Mouse (Mus musculus): Measurements from ENCODE around the gene Sipa1. TPM values are rescaled to one million over a fixed set of nuclear protein-coding genes. Genes with fewer than 3 reads are reported as not detected.

Gene Sipa1
- polyA plus RNA-seq, 1 experiment from 2014 or later: 11.5 TPM

DNA sequence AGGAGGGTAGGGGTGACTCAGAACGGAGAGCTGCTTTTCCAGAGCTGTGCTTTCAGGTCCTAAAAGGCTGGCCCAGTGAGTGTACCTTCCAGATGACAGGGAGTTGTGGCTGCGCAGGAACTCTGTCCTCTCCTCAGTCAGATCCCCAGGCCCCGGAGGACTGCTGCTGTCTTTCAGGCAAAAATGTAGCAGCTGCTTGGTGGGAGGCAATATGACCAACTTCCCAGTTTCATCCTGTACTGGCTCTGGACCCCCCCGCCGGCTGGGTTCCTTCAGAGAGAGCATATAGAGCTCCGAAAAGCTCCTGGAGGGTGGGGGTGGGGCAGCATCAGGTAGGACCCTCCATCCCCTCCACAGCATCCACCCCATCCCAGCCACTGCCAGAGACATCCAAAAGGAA lies 10.9 kb downstream of the Sipa1 start:
- peaks cover 23% of the 10 kb centered on the region for H3K4me1 ChIP-seq (ENCODE audit: control insufficient read depth, insufficient read depth, low read length)
- no peak overlapping the region for H3K4me2 ChIP-seq (ENCODE audit: low read length)
- peaks cover 14% of the 10 kb centered on the region for H3K36me3 ChIP-seq (ENCODE audit: control insufficient read depth, insufficient read depth, low read length)
- no peak overlapping the region for H3K4me3 ChIP-seq (replicated peaks; ENCODE audit: low read depth, low read length)
- H3K9me3 ChIP-seq (ENCODE audit: control insufficient read depth, low read length): no peaks in the 10 kb centered on the region
- no peak overlapping the region for H3K27ac ChIP-seq (replicated peaks; ENCODE audit: low read depth, low read length)
- ATAC-seq (ENCODE audit: low FRiP score, low TSS enrichment) (no peak), DNase-seq (no peak)
- H3K9ac ChIP-seq (replicated peaks; ENCODE audit: low read length): no peak overlapping the region; the same call in 1 of the 2 replicates
- WGBS: 76% methylated on average over 6 of the region's 6 CpGs
- H3K27me3 ChIP-seq (ENCODE audit: control insufficient read depth, insufficient read depth, low read length): peaks cover 28% of the 10 kb centered on the region

DNA sequence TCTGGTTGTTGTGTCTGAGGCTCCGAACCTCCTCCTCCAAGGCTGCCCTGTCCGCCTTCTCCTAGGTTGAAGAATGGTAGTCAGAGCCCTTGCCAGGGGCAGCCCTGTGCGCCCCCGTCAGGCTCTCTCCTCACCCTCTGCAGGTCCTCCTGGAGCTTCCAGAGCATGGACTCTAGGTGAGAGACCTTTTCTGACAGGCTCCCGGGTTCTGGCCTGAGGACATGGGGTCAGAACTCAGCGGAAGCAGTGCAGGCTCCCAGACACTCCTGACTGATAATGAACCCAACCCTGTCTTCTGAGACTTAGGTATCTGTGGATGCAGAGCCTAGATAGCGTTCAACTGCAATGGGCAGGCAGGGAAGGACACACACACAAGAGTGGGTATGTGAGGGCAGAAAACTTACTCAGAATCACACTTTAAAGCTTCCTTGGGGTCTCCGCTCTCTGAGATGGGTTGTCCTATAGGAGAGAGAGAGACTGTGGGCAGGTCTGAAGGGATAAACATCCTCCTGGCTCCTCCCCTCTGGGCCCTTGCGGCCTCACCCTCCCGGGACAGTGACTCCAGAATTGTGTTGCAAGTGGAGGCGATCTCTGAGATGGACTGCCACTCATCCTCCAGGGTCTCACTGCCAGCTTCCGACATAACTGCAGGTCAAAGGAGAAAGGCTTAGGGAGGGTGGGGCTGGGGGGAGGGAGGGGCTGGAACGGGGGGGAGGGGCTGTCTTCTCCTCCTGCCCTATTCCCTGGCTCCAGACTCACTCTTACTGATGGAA lies 11.8 kb downstream of the Sipa1 start:
- Histone ChIP-seq H3K4me1 (ENCODE audit: control insufficient read depth, insufficient read depth, low read length) (peaks cover 24% of the 10 kb centered on the region), H3K27me3 (ENCODE audit: control insufficient read depth, insufficient read depth, low read length) (peaks cover 28% of the 10 kb centered on the region), H3K9me3 (ENCODE audit: control insufficient read depth, low read length) (no peaks in the 10 kb centered on the region), H3K4me2 (ENCODE audit: low read length) (no peak overlapping the region), H3K9ac (replicated peaks; ENCODE audit: low read length) (no peak overlapping the region), H3K27ac (replicated peaks; ENCODE audit: low read depth, low read length) (no peak overlapping the region), H3K4me3 (replicated peaks; ENCODE audit: low read depth, low read length) (no peak overlapping the region), H3K36me3 (ENCODE audit: control insufficient read depth, insufficient read depth, low read length) (peaks cover 23% of the 10 kb centered on the region)
- no peak for ATAC-seq (ENCODE audit: low FRiP score, low TSS enrichment)
- no peak for DNase-seq
- WGBS: 61% methylated on average over 13 of the region's 13 CpGs

DNA sequence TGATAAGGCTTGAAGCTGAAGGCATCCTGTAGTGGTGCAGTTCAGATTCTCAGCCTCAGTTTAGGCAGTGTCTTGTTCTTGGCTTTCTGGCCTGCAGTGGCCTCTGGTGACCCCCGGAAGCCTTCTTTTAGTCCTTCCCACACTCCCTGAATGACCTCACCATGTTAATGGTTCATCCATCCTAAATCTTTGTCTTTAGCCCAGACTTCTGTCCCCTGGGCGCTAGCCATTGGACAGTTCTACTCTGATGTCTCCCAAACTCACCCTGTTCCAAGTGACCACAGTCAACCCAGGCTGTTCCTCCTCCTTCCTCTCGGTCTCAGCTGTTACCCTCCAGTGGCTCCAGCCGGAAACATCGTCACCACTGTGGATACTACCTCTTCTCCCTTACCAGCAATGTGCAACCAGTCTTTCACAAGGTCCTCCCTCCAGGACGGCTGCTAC lies 14.2 kb downstream of the Sipa1 start:
- peak overlapping the region; percentile 78 for H3K27ac ChIP-seq (replicated peaks; ENCODE audit: low read depth, low read length)
- no peak for ATAC-seq (ENCODE audit: low FRiP score, low TSS enrichment)
- 72% methylated on average over 6 of the region's 6 CpGs for whole genome bisulfite sequencing

DNA sequence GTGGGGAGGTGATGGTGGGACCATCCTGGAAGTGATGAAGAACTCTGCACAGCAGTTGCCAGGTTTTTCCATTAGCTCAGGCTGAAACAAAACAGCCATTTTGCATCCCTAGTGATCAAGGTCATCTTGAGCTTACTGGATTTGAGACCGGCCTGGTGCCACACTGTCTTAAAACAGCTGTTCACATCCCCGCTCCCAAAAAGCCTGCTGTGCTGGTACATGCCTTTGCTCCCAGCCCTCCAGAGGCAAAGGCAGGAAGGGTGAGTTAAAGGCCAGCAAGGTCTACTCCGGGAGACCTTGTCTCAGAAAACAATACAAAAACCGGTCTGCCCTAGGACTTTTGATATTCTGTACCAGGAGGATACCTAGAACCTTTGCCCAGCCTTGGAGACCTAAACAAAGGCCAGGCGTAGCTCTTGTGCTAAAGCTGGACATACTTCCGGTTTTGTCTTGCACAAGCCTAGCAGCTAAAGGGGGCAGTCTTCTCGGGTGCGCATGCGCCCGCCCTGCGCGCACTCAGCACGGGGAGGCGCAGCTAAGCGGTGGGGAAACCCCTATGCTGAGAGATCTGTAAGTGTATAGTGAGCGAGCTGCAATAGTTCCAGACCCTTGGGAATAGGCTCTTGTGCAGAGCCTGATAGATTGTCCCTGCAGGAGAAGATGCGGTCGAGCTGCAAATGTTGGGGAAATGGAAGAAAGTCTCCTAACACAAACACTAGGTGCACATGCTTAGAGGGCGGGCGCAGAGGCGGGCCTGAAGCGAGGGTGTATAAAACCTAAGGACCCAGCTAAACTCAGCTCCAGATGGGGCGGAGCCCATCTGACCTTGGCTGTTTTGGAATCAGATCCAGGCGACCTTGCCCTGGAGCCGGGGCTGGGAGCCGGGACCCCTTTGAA lies 14.9 kb downstream of the Sipa1 start:
- Histone ChIP-seq H3K4me1 (ENCODE audit: control insufficient read depth, insufficient read depth, low read length) (peaks cover 14% of the 10 kb centered on the region), H3K4me3 (replicated peaks; ENCODE audit: low read depth, low read length) (peak overlapping the region; percentile 27), H3K27me3 (ENCODE audit: control insufficient read depth, insufficient read depth, low read length) (peaks cover 5% of the 10 kb centered on the region), H3K4me2 (ENCODE audit: low read length) (peak overlapping the region; percentile 58), H3K9ac (replicated peaks; ENCODE audit: low read length) (peak overlapping the region; percentile 43; the same call in 1 of the 2 replicates), H3K27ac (replicated peaks; ENCODE audit: low read depth, low read length) (peak overlapping the region; percentile 78), H3K36me3 (ENCODE audit: control insufficient read depth, insufficient read depth, low read length) (peaks cover 53% of the 10 kb centered on the region), H3K9me3 (ENCODE audit: control insufficient read depth, low read length) (no peaks in the 10 kb centered on the region)
- ATAC-seq (ENCODE audit: low FRiP score, low TSS enrichment) (peak; percentile 85), DNase-seq (peak; percentile 89)
- 14% methylated on average over 26 of the region's 26 CpGs for WGBS

More for the DNA sequence above, 14.2 kb downstream of the Sipa1 start:
- Histone ChIP-seq H3K4me3 (replicated peaks; ENCODE audit: low read depth, low read length) (peak overlapping the region; percentile 27), H3K27me3 (ENCODE audit: control insufficient read depth, insufficient read depth, low read length) (peaks cover 10% of the 10 kb centered on the region), H3K4me2 (ENCODE audit: low read length) (peak overlapping the region; percentile 58), H3K4me1 (ENCODE audit: control insufficient read depth, insufficient read depth, low read length) (peaks cover 18% of the 10 kb centered on the region), H3K9ac (replicated peaks; ENCODE audit: low read length) (peak overlapping the region; percentile 43; the same call in 1 of the 2 replicates), H3K36me3 (ENCODE audit: control insufficient read depth, insufficient read depth, low read length) (peaks cover 47% of the 10 kb centered on the region), H3K9me3 (ENCODE audit: control insufficient read depth, low read length) (no peaks in the 10 kb centered on the region)
- DNase-seq: no peak

DNA sequence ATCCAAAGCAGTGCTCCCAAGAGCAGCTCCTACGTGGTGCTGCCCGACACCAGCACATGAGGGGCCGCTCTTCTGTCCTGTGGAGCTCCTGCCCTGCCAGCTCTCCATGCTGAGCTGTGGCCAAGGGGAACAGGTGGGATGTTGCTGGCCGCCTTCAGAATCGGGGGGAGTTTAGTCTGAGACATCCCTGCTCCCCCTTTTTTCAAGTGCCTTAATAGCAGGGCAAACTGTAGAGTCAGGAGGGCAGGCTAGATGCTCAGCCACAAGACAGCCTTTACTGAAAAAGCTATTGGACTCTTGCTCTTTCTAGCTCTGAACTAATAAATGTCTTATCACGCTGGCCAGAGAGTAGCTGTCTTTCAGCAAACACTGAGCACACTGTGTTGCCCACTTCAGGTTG lies 15.7 kb downstream of the Sipa1 start:
- H3K4me2 ChIP-seq (ENCODE audit: low read length): no peak overlapping the region
- peak overlapping the region; percentile 78 for H3K27ac ChIP-seq (replicated peaks; ENCODE audit: low read depth, low read length)
- H3K9me3 ChIP-seq (ENCODE audit: control insufficient read depth, low read length): no peaks in the 10 kb centered on the region
- H3K4me3 ChIP-seq (replicated peaks; ENCODE audit: low read depth, low read length): no peak overlapping the region
- ATAC-seq (ENCODE audit: low FRiP score, low TSS enrichment) (no peak), DNase-seq (no peak)
- peaks cover 14% of the 10 kb centered on the region for H3K4me1 ChIP-seq (ENCODE audit: control insufficient read depth, insufficient read depth, low read length)
- WGBS: 96% methylated on average over 6 of the region's 6 CpGs
- peaks cover 61% of the 10 kb centered on the region for H3K36me3 ChIP-seq (ENCODE audit: control insufficient read depth, insufficient read depth, low read length)
- H3K9ac ChIP-seq (replicated peaks; ENCODE audit: low read length): no peak overlapping the region
- H3K27me3 ChIP-seq (ENCODE audit: control insufficient read depth, insufficient read depth, low read length): 0 out of 2 replicates have a peak, but pooled peaks cover 2% of the 10 kb centered on the region

DNA sequence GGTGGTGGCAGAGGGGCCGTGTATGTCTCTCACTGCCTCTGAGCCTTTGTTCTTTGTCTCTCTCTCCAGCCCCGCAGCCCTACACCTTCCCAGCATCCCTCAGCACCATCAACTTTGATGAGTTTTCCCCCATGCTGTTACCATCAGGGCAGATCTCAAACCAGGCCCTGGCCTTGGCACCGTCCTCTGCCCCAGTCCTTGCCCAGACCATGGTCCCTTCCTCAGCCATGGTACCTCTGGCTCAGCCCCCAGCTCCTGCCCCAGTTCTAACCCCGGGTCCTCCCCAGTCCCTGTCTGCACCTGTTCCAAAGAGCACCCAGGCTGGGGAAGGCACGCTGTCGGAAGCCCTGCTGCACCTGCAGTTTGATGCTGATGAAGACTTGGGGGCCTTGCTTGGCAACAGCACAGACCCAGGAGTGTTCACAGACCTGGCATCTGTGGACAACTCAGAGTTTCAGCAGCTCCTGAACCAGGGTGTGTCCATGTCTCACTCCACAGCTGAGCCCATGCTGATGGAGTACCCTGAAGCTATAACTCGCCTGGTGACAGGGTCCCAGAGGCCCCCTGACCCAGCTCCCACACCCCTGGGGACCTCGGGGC lies 16.7 kb downstream of the Sipa1 start:
- H3K36me3 ChIP-seq (ENCODE audit: control insufficient read depth, insufficient read depth, low read length): peaks cover 71% of the 10 kb centered on the region
- no peaks in the 10 kb centered on the region for H3K9me3 ChIP-seq (ENCODE audit: control insufficient read depth, low read length)

DNA sequence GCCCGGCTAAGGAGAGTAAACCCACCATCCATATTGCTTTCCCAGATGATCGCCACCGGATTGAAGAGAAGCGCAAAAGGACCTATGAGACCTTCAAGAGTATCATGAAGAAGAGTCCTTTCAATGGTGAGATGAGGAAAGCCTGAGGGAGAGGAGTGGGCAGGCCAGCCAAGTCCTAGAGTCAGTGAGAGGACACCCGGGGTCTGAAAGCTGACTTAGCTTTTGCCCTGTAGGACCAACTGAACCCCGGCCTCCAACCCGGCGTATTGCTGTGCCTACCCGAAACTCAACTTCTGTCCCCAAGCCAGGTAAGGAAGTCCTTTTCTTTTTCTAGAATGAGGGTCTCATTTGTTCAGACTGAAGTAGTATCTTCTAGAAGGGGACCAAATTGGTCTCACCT lies 18.2 kb downstream of the Sipa1 start:
- Histone ChIP-seq H3K4me2 (ENCODE audit: low read length) (no peak overlapping the region), H3K9me3 (ENCODE audit: control insufficient read depth, low read length) (no peaks in the 10 kb centered on the region), H3K4me3 (replicated peaks; ENCODE audit: low read depth, low read length) (no peak overlapping the region), H3K9ac (replicated peaks; ENCODE audit: low read length) (no peak overlapping the region), H3K27me3 (ENCODE audit: control insufficient read depth, insufficient read depth, low read length) (no peaks in the 10 kb centered on the region), H3K27ac (replicated peaks; ENCODE audit: low read depth, low read length) (no peak overlapping the region), H3K4me1 (ENCODE audit: control insufficient read depth, insufficient read depth, low read length) (peaks cover 14% of the 10 kb centered on the region), H3K36me3 (ENCODE audit: control insufficient read depth, insufficient read depth, low read length) (peaks cover 81% of the 10 kb centered on the region)
- WGBS: 94% methylated on average over 9 of the region's 9 CpGs
- DNase-seq: no peak
- no peak for ATAC-seq (ENCODE audit: low FRiP score, low TSS enrichment)

More for the DNA sequence above, 16.7 kb downstream of the Sipa1 start:
- no peak for ATAC-seq (ENCODE audit: low FRiP score, low TSS enrichment)
- Histone ChIP-seq H3K4me2 (ENCODE audit: low read length) (no peak overlapping the region), H3K27ac (replicated peaks; ENCODE audit: low read depth, low read length) (no peak overlapping the region), H3K4me3 (replicated peaks; ENCODE audit: low read depth, low read length) (no peak overlapping the region), H3K27me3 (ENCODE audit: control insufficient read depth, insufficient read depth, low read length) (no peaks in the 10 kb centered on the region), H3K4me1 (ENCODE audit: control insufficient read depth, insufficient read depth, low read length) (peaks cover 14% of the 10 kb centered on the region), H3K9ac (replicated peaks; ENCODE audit: low read length) (no peak overlapping the region)
- 94% methylated on average over 8 of the region's 8 CpGs for WGBS
- no peak for DNase-seq

DNA sequence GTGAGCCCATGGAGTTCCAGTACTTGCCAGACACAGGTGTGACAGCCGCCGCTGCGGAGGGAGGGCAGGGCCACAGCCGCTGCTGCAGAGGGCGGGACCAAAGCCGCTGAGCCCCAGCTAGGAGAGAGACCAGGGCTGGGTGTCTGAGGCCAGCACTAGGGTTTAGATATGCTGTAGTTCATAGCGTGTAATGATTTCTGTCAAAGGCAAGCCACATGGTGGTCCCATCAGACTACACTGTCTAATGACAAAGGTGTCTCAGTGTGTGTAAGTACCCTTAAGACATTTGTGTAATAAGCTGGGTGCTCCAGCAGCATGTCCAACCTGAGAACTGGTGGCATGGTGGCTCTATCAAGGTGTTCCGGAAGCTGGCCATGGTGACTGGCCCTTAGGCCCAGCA lies 21.9 kb downstream of the Sipa1 start:
- H3K4me1 ChIP-seq (ENCODE audit: control insufficient read depth, insufficient read depth, low read length): peaks cover 11% of the 10 kb centered on the region
- 90% methylated on average over 8 of the region's 8 CpGs for WGBS
- no peak overlapping the region for H3K27ac ChIP-seq (replicated peaks; ENCODE audit: low read depth, low read length)
- H3K9ac ChIP-seq (replicated peaks; ENCODE audit: low read length): no peak overlapping the region
- no peak overlapping the region for H3K4me3 ChIP-seq (replicated peaks; ENCODE audit: low read depth, low read length)
- no peaks in the 10 kb centered on the region for H3K27me3 ChIP-seq (ENCODE audit: control insufficient read depth, insufficient read depth, low read length)
- DNase-seq (no peak), ATAC-seq (ENCODE audit: low FRiP score, low TSS enrichment) (no peak)
- H3K4me2 ChIP-seq (ENCODE audit: low read length): no peak overlapping the region
- peaks cover 80% of the 10 kb centered on the region for H3K36me3 ChIP-seq (ENCODE audit: control insufficient read depth, insufficient read depth, low read length)
- H3K9me3 ChIP-seq (ENCODE audit: control insufficient read depth, low read length): no peaks in the 10 kb centered on the region
